Mouse (Mus musculus): ENCODE measurements around the gene Rbbp6.

- TF ChIP-seq CTCF (IDR thresholded peaks at IDR 0.05; ENCODE audit: low read depth) (no peak), EP300 (IDR thresholded peaks at IDR 0.05; ENCODE audit: low read depth) (no peak)
Observed at GRCm38 (mm10) chr7:122968751-122969150, 3.3 kb downstream of the Rbbp6 start.

All from heart, postnatal 0 days (tissue).